Mouse (Mus musculus) liver, embryonic 13.5 days (tissue): ENCODE results near the gene Wnt1. TPM values are rescaled to one million over a fixed set of nuclear protein-coding genes. Genes with fewer than 3 reads are reported as not detected.
A peak's percentile ranks its signal among the peaks of the same experiment; 100 is the strongest.

Experiments
- ATAC-seq: fragments of 200-750 bp; cut with Nextera tagmentation; 2 replicates; pipeline ENCODE4 v1.8.0; 2017; ENCODE audit warnings: low read depth, mild to moderate bottlenecking, moderate number of reproducible peaks, moderate library complexity
- DNase-seq: peaks from one replicate; pipeline ENCODE4 v3.0.0; 2022
- H3K27ac ChIP-seq: fragments of 300-500 bp; sonication (generic); 2 replicates; pipeline ENCODE4 v1.5.1; 2015; ENCODE audit warnings: moderate library complexity, mild to moderate bottlenecking, inconsistent platforms
- H3K27me3 ChIP-seq: fragments of 300-500 bp; sonication (generic); 2 replicates; pipeline ENCODE4 v1.6.1; 2015; ENCODE audit warnings: mild to moderate bottlenecking, inconsistent platforms
- H3K36me3 ChIP-seq: fragments of 300-500 bp; sonication (generic); 2 replicates; pipeline ENCODE4 v1.6.1; 2015; ENCODE audit warnings: mild to moderate bottlenecking, inconsistent platforms
- H3K4me1 ChIP-seq: fragments of 300-500 bp; sonication (generic); replicated peaks from 2 replicates; pipeline ENCODE4 v1.6.1; 2015; ENCODE audit warnings: inconsistent platforms
- H3K4me2 ChIP-seq: fragments of 300-500 bp; sonication (generic); 2 replicates; pipeline ENCODE4 v1.6.1; 2015; ENCODE audit warnings: inconsistent platforms, mild to moderate bottlenecking, moderate library complexity
- H3K4me3 ChIP-seq: fragments of 300-500 bp; sonication (generic); replicated peaks from 2 replicates; pipeline ENCODE4 v1.5.1; 2015; ENCODE audit warnings: mild to moderate bottlenecking, inconsistent platforms
- H3K9ac ChIP-seq: fragments of 300-500 bp; sonication (generic); 2 replicates; pipeline ENCODE4 v1.6.1; 2015; ENCODE audit warnings: mild to moderate bottlenecking, inconsistent platforms
- H3K9me3 ChIP-seq: fragments of 300-500 bp; sonication (generic); replicated peaks from 2 replicates; pipeline ENCODE4 v1.6.1; 2016; ENCODE audit warnings: inconsistent platforms
- WGBS: fragments of 180-500 bp; shearing (Covaris S2); methylation state at CpG from one replicate; pipeline ENCODE4 v1.1.7; 2015; ENCODE audit not compliant: insufficient replicate concordance; 5-methylcytosine and 5-hydroxymethylcytosine counted together
- polyA plus RNA-seq: library from polyadenylated mRNA; unstranded; fragments of >200 nt; fragmentation: Nextera tagmentation; extraction: Ambion mirVana; gene quantifications from 2 replicates; pipeline ENCODE4 v1.2.1, GENCODE M21; 2015

The Wnt1 gene
- polyA plus RNA-seq, 1 experiment from 2014 or later: not detected

- peaks cover 33% of the 10 kb centered on the region for H3K27me3 ChIP-seq
- peak within 1 kb of the TSS; percentile 99 for H3K4me2 ChIP-seq
- WGBS: under 1% methylated on average over 61 of the region's 76 CpGs
- H3K9me3 ChIP-seq: no peaks in the 10 kb centered on the region
- ATAC-seq (peak; percentile 86), DNase-seq (peak; percentile 87)
- peak within 1 kb of the TSS; percentile 85 for H3K4me3 ChIP-seq
- H3K9ac ChIP-seq: peak within 1 kb of the TSS; percentile 87
- H3K36me3 ChIP-seq: peaks cover 9% of the 10 kb centered on the region
- peaks cover 25% of the 10 kb centered on the region for H3K4me1 ChIP-seq
- peak within 1 kb of the TSS; percentile 62 for H3K27ac ChIP-seq
These were observed 26.8 kb upstream of the Wnt1 start, which contains the start of gene Arf3 for GRCm38 (mm10) chr15:98762670-98763529. TSS of gene Arf3 (minus strand) at chr15:98763214.

- Histone ChIP-seq H3K4me1 (peaks cover 25% of the 10 kb centered on the region), H3K4me3 (no peak overlapping the region), H3K9me3 (no peaks in the 10 kb centered on the region), H3K4me2 (no peak overlapping the region), H3K9ac (no peak overlapping the region), H3K27me3 (peaks cover 63% of the 10 kb centered on the region), H3K36me3 (no peaks in the 10 kb centered on the region), H3K27ac (no peak overlapping the region)
- 57% methylated on average over 4 of the region's 4 CpGs for WGBS
- ATAC-seq: no peak
- DNase-seq: no peak
These were observed 23.7 kb upstream of the Wnt1 start for GRCm38 (mm10) chr15:98765929-98766328.

GRCm38 (mm10) chr15:98768259-98768658 is 21.4 kb upstream of the Wnt1 start:
- Histone ChIP-seq H3K27ac (no peak overlapping the region), H3K36me3 (no peaks in the 10 kb centered on the region), H3K9me3 (no peaks in the 10 kb centered on the region), H3K4me2 (no peak overlapping the region), H3K4me1 (peaks cover 18% of the 10 kb centered on the region), H3K27me3 (peaks cover 84% of the 10 kb centered on the region), H3K4me3 (no peak overlapping the region), H3K9ac (no peak overlapping the region)
- no peak for DNase-seq
- WGBS: 51% methylated on average over 5 of the region's 5 CpGs
- no peak for ATAC-seq

GRCm38 (mm10) chr15:98771813-98772425 is 17.7 kb upstream of the Wnt1 start:
- WGBS: 5% methylated on average over 12 of the region's 12 CpGs
- Histone ChIP-seq H3K27ac (no peak overlapping the region), H3K36me3 (no peaks in the 10 kb centered on the region), H3K9me3 (no peaks in the 10 kb centered on the region), H3K4me1 (peaks cover 30% of the 10 kb centered on the region), H3K4me2 (peak overlapping the region; percentile 65), H3K9ac (no peak overlapping the region), H3K27me3 (peaks cover 92% of the 10 kb centered on the region), H3K4me3 (peak overlapping the region; percentile 50)
- DNase-seq (no peak), ATAC-seq (no peak)

- DNase-seq (peak; percentile 23), ATAC-seq (no peak; the same call in 1 of the 2 replicates)
- Histone ChIP-seq H3K4me2 (peak overlapping the region; percentile 65), H3K9me3 (no peaks in the 10 kb centered on the region), H3K9ac (peak overlapping the region; percentile 46), H3K4me1 (peaks cover 37% of the 10 kb centered on the region), H3K27ac (no peak overlapping the region), H3K36me3 (no peaks in the 10 kb centered on the region), H3K27me3 (peaks cover 99% of the 10 kb centered on the region), H3K4me3 (peak overlapping the region; percentile 50)
- WGBS: 2% methylated on average over 36 of the region's 36 CpGs
These were observed 17.0 kb upstream of the Wnt1 start for GRCm38 (mm10) chr15:98772511-98773211.

GRCm38 (mm10) chr15:98774096-98774495 is 15.6 kb upstream of the Wnt1 start:
- peaks cover 46% of the 10 kb centered on the region for H3K4me1 ChIP-seq
- 22% methylated on average over 15 of the region's 15 CpGs for WGBS

GRCm38 (mm10) chr15:98775533-98775932 is 14.1 kb upstream of the Wnt1 start:
- no peaks in the 10 kb centered on the region for H3K36me3 ChIP-seq
- DNase-seq: no peak
- no peak for ATAC-seq
- H3K27ac ChIP-seq: no peak overlapping the region
- H3K27me3 ChIP-seq: peaks cover 100% of the 10 kb centered on the region
- no peak overlapping the region for H3K4me3 ChIP-seq
- H3K9ac ChIP-seq: no peak overlapping the region
- H3K4me1 ChIP-seq: peaks cover 46% of the 10 kb centered on the region
- no peaks in the 10 kb centered on the region for H3K9me3 ChIP-seq
- H3K4me2 ChIP-seq: no peak overlapping the region
- 11% methylated on average over 5 of the region's 5 CpGs for WGBS

More at GRCm38 (mm10) chr15:98774096-98774495, 15.6 kb upstream of the Wnt1 start:
- ATAC-seq: no peak
- Histone ChIP-seq H3K4me3 (no peak overlapping the region), H3K9me3 (no peaks in the 10 kb centered on the region), H3K27me3 (peaks cover 99% of the 10 kb centered on the region), H3K36me3 (no peaks in the 10 kb centered on the region), H3K9ac (no peak overlapping the region), H3K27ac (no peak overlapping the region), H3K4me2 (no peak overlapping the region)
- no peak for DNase-seq

- Histone ChIP-seq H3K4me3 (peak overlapping the region; percentile 23), H3K4me1 (peaks cover 46% of the 10 kb centered on the region), H3K4me2 (peak overlapping the region; percentile 26; the same call in 1 of the 2 replicates), H3K27ac (no peak overlapping the region), H3K36me3 (no peaks in the 10 kb centered on the region), H3K9me3 (no peaks in the 10 kb centered on the region), H3K9ac (no peak overlapping the region), H3K27me3 (peaks cover 100% of the 10 kb centered on the region)
- ATAC-seq (no peak), DNase-seq (no peak)
- 2% methylated on average over 62 of the region's 62 CpGs for WGBS
These were observed 13.2 kb upstream of the Wnt1 start for GRCm38 (mm10) chr15:98776280-98777004.

GRCm38 (mm10) chr15:98777005-98777616 is 12.5 kb upstream of the Wnt1 start:
- Histone ChIP-seq H3K9ac (no peak overlapping the region), H3K27ac (no peak overlapping the region), H3K27me3 (peaks cover 100% of the 10 kb centered on the region), H3K4me3 (peak overlapping the region; percentile 23; the same call in 1 of the 2 replicates), H3K4me1 (peaks cover 45% of the 10 kb centered on the region), H3K4me2 (no peak overlapping the region), H3K36me3 (no peaks in the 10 kb centered on the region), H3K9me3 (no peaks in the 10 kb centered on the region)
- WGBS: 2% methylated on average over 19 of the region's 19 CpGs
- no peak for DNase-seq
- ATAC-seq: no peak; the same call in 1 of the 2 replicates

- H3K4me3 ChIP-seq: peak within 1 kb of the TSS; percentile 23; the same call in 1 of the 2 replicates
These were observed 11.9 kb upstream of the Wnt1 start, which contains the start of gene Wnt10b for GRCm38 (mm10) chr15:98777762-98778161. TSS of gene Wnt10b (minus strand) at chr15:98778150.

More at GRCm38 (mm10) chr15:98777762-98778161, 11.9 kb upstream of the Wnt1 start, which contains the start of gene Wnt10b:
- WGBS: 1% methylated on average over 28 of the region's 33 CpGs
- Histone ChIP-seq H3K4me1 (peaks cover 38% of the 10 kb centered on the region), H3K36me3 (no peaks in the 10 kb centered on the region), H3K9ac (no peak within 1 kb of the TSS), H3K9me3 (no peaks in the 10 kb centered on the region), H3K4me2 (peak within 1 kb of the TSS; percentile 30), H3K27me3 (peaks cover 98% of the 10 kb centered on the region), H3K27ac (no peak within 1 kb of the TSS)
- DNase-seq (no peak), ATAC-seq (no peak)
